13 mouse cellular contexts compared by ENCODE assay signal in the genomic region with DNA sequence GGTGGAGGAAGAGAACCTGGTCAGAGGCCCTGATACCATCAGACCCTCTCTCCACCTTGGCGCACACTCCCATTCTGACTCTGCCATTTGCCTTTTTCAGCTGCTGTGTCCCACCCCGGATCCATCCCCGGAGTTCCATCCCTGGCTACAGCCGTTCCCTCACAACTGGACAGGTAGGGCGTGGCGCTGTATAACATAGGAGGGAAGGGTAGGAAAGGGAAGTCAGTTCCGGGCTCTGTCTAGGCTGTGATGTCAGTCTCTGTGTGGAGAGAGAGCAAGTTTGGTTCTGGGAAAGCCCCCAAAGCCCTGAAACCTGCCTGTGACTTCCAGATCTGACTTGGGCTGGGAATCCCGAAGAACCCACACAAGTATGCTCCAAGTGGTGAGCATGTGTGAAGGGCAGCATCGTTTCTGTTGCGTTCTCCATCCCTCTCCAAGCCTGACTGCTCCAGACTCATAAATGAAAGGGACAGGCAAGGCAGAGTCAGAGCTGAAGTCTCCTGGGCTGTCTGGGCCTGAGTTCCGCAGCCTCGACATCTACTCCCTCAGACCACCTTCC. TPM values are rescaled to one million over a fixed set of nuclear protein-coding genes. Genes with fewer than 3 reads are reported as not detected.
"Had no signal": no experiment of that assay in that cellular context is flagged by ENCODE, and none has a peak within 500 bp of the region (broad histone marks: within the 10 kb centered on the region; RNA-seq: fewer than 3 reads in every experiment).

No protein-coding gene starts in this region.

- H3K9me3 ChIP-seq: limb, embryonic 10.5 days; liver, embryonic 15.5 days; midbrain, embryonic 10.5 days; neural tube, embryonic 13.5 days; stomach, embryonic 15.5 days had no signal

- H3K4me1 ChIP-seq: liver, embryonic 15.5 days; stomach, embryonic 15.5 days had no signal

- H3K27ac ChIP-seq: limb, embryonic 10.5 days; liver, embryonic 15.5 days; midbrain, embryonic 10.5 days; neural tube, embryonic 13.5 days; stomach, embryonic 15.5 days had no signal

- DNase-seq: kidney, adult 8-10 months; kidney, postnatal 25 days; layer of hippocampus, adult 9-11 months; lung, adult 2 months; lung, postnatal 36 days; right cerebral cortex, postnatal 14 days; thymus, postnatal 25 days had no signal

- H3K36me3 ChIP-seq: limb, embryonic 10.5 days; liver, embryonic 15.5 days; stomach, embryonic 15.5 days had no signal

- H3K9ac ChIP-seq: liver, embryonic 15.5 days; neural tube, embryonic 13.5 days; stomach, embryonic 15.5 days had no signal

- H3K4me3 ChIP-seq: limb, embryonic 10.5 days; liver, embryonic 15.5 days; midbrain, embryonic 10.5 days; neural tube, embryonic 13.5 days; stomach, embryonic 15.5 days had no signal

RNA-seq across cellular contexts. Expression of gene Dlgap3, which starts 31.2 kb away (rescaled TPM):
- total RNA-seq: megakaryocyte progenitor cell, adult 5-6 weeks had no signal
